Mouse (Mus musculus) myocyte (in vitro differentiated cells): ENCODE results near the gene Dhrs4. TPM values are rescaled to one million over a fixed set of nuclear protein-coding genes. Genes with fewer than 3 reads are reported as not detected.

ENCODE experiments used
- H3K27me3 ChIP-seq: one replicate; pipeline ENCODE4 v1.6.1; 2011; ENCODE audit not compliant: control insufficient read depth, insufficient read depth, insufficient read length
- H3K36me3 ChIP-seq: one replicate; pipeline ENCODE4 v1.6.1; 2011; ENCODE audit not compliant: control insufficient read depth, insufficient read depth
- H3K4me2 ChIP-seq: one replicate; pipeline ENCODE4 v1.6.1; 2011; ENCODE audit warnings: low read depth, control low read depth
- H3K4me3 ChIP-seq: one replicate; pipeline ENCODE4 v1.5.1; 2011; ENCODE audit warnings: mild to moderate bottlenecking, control low read depth, moderate library complexity
- H3K79me2 ChIP-seq: one replicate; pipeline ENCODE4 v1.6.1; 2011; ENCODE audit not compliant: control insufficient read depth, insufficient read depth
- H3ac ChIP-seq: one replicate; pipeline ENCODE4 v1.6.1; 2011; ENCODE audit not compliant: control insufficient read depth, insufficient read length
- CEBPB ChIP-seq: IDR thresholded peaks from 2 replicates; pipeline ENCODE4 v1.6.1; 2011; ENCODE audit warnings: mild to moderate bottlenecking, moderate library complexity; ENCODE audit not compliant: poor library complexity, insufficient read depth, severe bottlenecking
- E2F4 ChIP-seq: IDR thresholded peaks from one replicate; pipeline ENCODE4 v1.6.1; 2011; ENCODE audit warnings: mild to moderate bottlenecking, control low read depth, moderate library complexity; ENCODE audit not compliant: insufficient read depth
- MAX ChIP-seq: IDR thresholded peaks from one replicate; pipeline ENCODE4 v1.6.1; 2011; ENCODE audit warnings: low read depth, mild to moderate bottlenecking, control low read depth
- MYOD1 ChIP-seq, 3 experiments: IDR thresholded peaks; one replicate each; pipeline ENCODE4 v1.6.1; 2011; ENCODE audit warnings: control low read depth in 2 of 3, low read depth in 2 of 3, mild to moderate bottlenecking in 2 of 3, moderate library complexity in 1 of 3; ENCODE audit not compliant: insufficient read length in 2 of 3, control insufficient read depth in 1 of 3
- MYOG ChIP-seq, 3 experiments: IDR thresholded peaks; one replicate each; pipeline ENCODE4 v1.6.1; 2011; ENCODE audit warnings: control low read depth in 2 of 3, low read depth in 2 of 3, mild to moderate bottlenecking in 2 of 3; ENCODE audit not compliant: insufficient read length in 2 of 3, control insufficient read depth in 1 of 3, insufficient read depth in 1 of 3
- POLR2A ChIP-seq: IDR thresholded peaks from one replicate; pipeline ENCODE4 v1.6.1; 2011; ENCODE audit warnings: low read depth, mild to moderate bottlenecking, control low read depth, moderate library complexity; ENCODE audit not compliant: insufficient read length
- POLR2AphosphoS2 ChIP-seq: IDR thresholded peaks from one replicate; pipeline ENCODE4 v1.6.1; 2011; ENCODE audit warnings: low read depth, control low read depth; ENCODE audit not compliant: insufficient read length
- REST ChIP-seq: IDR thresholded peaks from one replicate; pipeline ENCODE4 v1.6.1; 2011; ENCODE audit warnings: mild to moderate bottlenecking, control low read depth, moderate library complexity; ENCODE audit not compliant: insufficient read depth, insufficient read length
- SRF ChIP-seq: IDR thresholded peaks from one replicate; pipeline ENCODE4 v1.6.1; 2011; ENCODE audit warnings: low read depth; ENCODE audit not compliant: control insufficient read depth, insufficient read length
- TCF12 ChIP-seq: IDR thresholded peaks from one replicate; pipeline ENCODE4 v1.6.1; 2011; ENCODE audit warnings: mild to moderate bottlenecking, control low read depth; ENCODE audit not compliant: poor library complexity, insufficient read depth, severe bottlenecking
- TCF3 ChIP-seq: IDR thresholded peaks from one replicate; pipeline ENCODE4 v1.6.1; 2011; ENCODE audit warnings: low read depth, control low read depth; ENCODE audit not compliant: insufficient read length
- USF1 ChIP-seq: IDR thresholded peaks from one replicate; pipeline ENCODE4 v1.6.1; 2011; ENCODE audit warnings: low read depth, mild to moderate bottlenecking, control low read depth, moderate library complexity
- polyA plus RNA-seq: library from polyadenylated mRNA; unstranded; fragments of >200 nt; fragmentation: generic; extraction: Trizol; gene quantifications from one replicate; pipeline ENCODE4 v1.2.1, GENCODE M21; 2012; ENCODE audit warnings: missing spikeins

Gene Dhrs4
- polyA plus RNA-seq, 1 experiment = 29.6 TPM

GRCm38 (mm10) chr14:55524062-55524461, 45.5 kb downstream of the Dhrs4 start:
- H3K4me3 ChIP-seq = no peak overlapping the region
- H3K27me3 ChIP-seq = peaks cover 58% of the 10 kb centered on the region

GRCm38 (mm10) chr14:55524785-55525184, 46.2 kb downstream of the Dhrs4 start, which contains the start of gene Nrl:
Gene Nrl, minus strand, starts transcription at chr14:55524981.
- no peak for TF ChIP-seq MYOD1 (IDR thresholded peaks at IDR 0.05; ENCODE audit: control insufficient read depth in 1 of 3, insufficient read length in 2 of 3, low read depth in 2 of 3)
- no peak for TF ChIP-seq MYOG (IDR thresholded peaks at IDR 0.05; ENCODE audit: control insufficient read depth in 1 of 3, insufficient read depth in 1 of 3, insufficient read length in 2 of 3, low read depth in 2 of 3)
- no peak for TF ChIP-seq POLR2AphosphoS2
- TF ChIP-seq CEBPB = no peak
- TF ChIP-seq REST = no peak
- TF ChIP-seq MAX = no peak
- no peak for TF ChIP-seq TCF3
- TF ChIP-seq USF1 = no peak
- no peak for TF ChIP-seq SRF
- TF ChIP-seq E2F4 = no peak
- no peak for TF ChIP-seq TCF12
- no peak for TF ChIP-seq POLR2A
- H3K79me2 ChIP-seq = no peaks in the 10 kb centered on the region
- no peak within 1 kb of the TSS for H3K4me2 ChIP-seq
- H3ac ChIP-seq = no peak within 1 kb of the TSS
- no peak within 1 kb of the TSS for H3K4me3 ChIP-seq
- peaks cover 58% of the 10 kb centered on the region for H3K27me3 ChIP-seq
- no peaks in the 10 kb centered on the region for H3K36me3 ChIP-seq

More at GRCm38 (mm10) chr14:55524062-55524461, 45.5 kb downstream of the Dhrs4 start:
- TF ChIP-seq MYOD1 (IDR thresholded peaks at IDR 0.05; ENCODE audit: control insufficient read depth in 1 of 3, insufficient read length in 2 of 3, low read depth in 2 of 3) = no peak
- no peak for TF ChIP-seq REST
- TF ChIP-seq TCF12 = no peak
- no peak for TF ChIP-seq TCF3
- no peak for TF ChIP-seq SRF
- TF ChIP-seq CEBPB = no peak
- TF ChIP-seq POLR2A = no peak
- TF ChIP-seq E2F4 = no peak
- no peak for TF ChIP-seq POLR2AphosphoS2
- no peak for TF ChIP-seq MAX
- no peak for TF ChIP-seq MYOG (IDR thresholded peaks at IDR 0.05; ENCODE audit: control insufficient read depth in 1 of 3, insufficient read depth in 1 of 3, insufficient read length in 2 of 3, low read depth in 2 of 3)
- TF ChIP-seq USF1 = no peak
- Histone ChIP-seq H3K79me2 (no peaks in the 10 kb centered on the region), H3K36me3 (no peaks in the 10 kb centered on the region), H3ac (no peak overlapping the region), H3K4me2 (no peak overlapping the region)

GRCm38 (mm10) chr14:55526674-55527073, 48.1 kb downstream of the Dhrs4 start:
- no peak for TF ChIP-seq MAX
- TF ChIP-seq MYOD1 (IDR thresholded peaks at IDR 0.05; ENCODE audit: control insufficient read depth in 1 of 3, insufficient read length in 2 of 3, low read depth in 2 of 3) = no peak
- no peak for TF ChIP-seq MYOG (IDR thresholded peaks at IDR 0.05; ENCODE audit: control insufficient read depth in 1 of 3, insufficient read depth in 1 of 3, insufficient read length in 2 of 3, low read depth in 2 of 3)
- TF ChIP-seq POLR2AphosphoS2 = no peak
- no peak for TF ChIP-seq POLR2A
- no peak for TF ChIP-seq E2F4
- no peak for TF ChIP-seq TCF12
- no peak for TF ChIP-seq TCF3
- no peak for TF ChIP-seq SRF
- no peak for TF ChIP-seq USF1
- no peak for TF ChIP-seq CEBPB
- no peak for TF ChIP-seq REST
- H3K4me3 ChIP-seq = no peak overlapping the region
- no peak overlapping the region for H3ac ChIP-seq
- H3K4me2 ChIP-seq = peak overlapping the region; percentile 10
- H3K79me2 ChIP-seq = no peaks in the 10 kb centered on the region
- H3K27me3 ChIP-seq = peaks cover 49% of the 10 kb centered on the region
- H3K36me3 ChIP-seq = no peaks in the 10 kb centered on the region

GRCm38 (mm10) chr14:55527940-55528339, 49.4 kb downstream of the Dhrs4 start:
- H3K4me3 ChIP-seq = no peak overlapping the region
- H3K79me2 ChIP-seq = no peaks in the 10 kb centered on the region
- TF ChIP-seq USF1 (peak; percentile 83), E2F4 (no peak)
- no peak overlapping the region for H3K4me2 ChIP-seq
- H3K36me3 ChIP-seq = no peaks in the 10 kb centered on the region
- H3ac ChIP-seq = no peak overlapping the region
- peaks cover 48% of the 10 kb centered on the region for H3K27me3 ChIP-seq

GRCm38 (mm10) chr14:55536116-55536745, 57.7 kb downstream of the Dhrs4 start:
- H3K79me2 ChIP-seq = peaks cover 9% of the 10 kb centered on the region
- no peaks in the 10 kb centered on the region for H3K36me3 ChIP-seq
- H3K27me3 ChIP-seq = peaks cover 19% of the 10 kb centered on the region
- no peak overlapping the region for H3ac ChIP-seq
- H3K4me2 ChIP-seq = no peak overlapping the region
- H3K4me3 ChIP-seq = no peak overlapping the region
- TF ChIP-seq TCF12 = no peak
- TF ChIP-seq MAX = no peak
- TF ChIP-seq MYOG (IDR thresholded peaks at IDR 0.05; ENCODE audit: control insufficient read depth in 1 of 3, insufficient read depth in 1 of 3, insufficient read length in 2 of 3, low read depth in 2 of 3) = peak in 1 of 3 experiments; percentile 32
- peak in 2 of 3 experiments; percentile 2 to 8 for TF ChIP-seq MYOD1 (IDR thresholded peaks at IDR 0.05; ENCODE audit: control insufficient read depth in 1 of 3, insufficient read length in 2 of 3, low read depth in 2 of 3)

Other genes with a start within 250 kb of the Dhrs4 start
- gene Carmil3, start 11.9 kb downstream of the Dhrs4 start, polyA plus RNA-seq = 0.08 TPM
- gene Cpne6, start 31.7 kb downstream of the Dhrs4 start, polyA plus RNA-seq = not detected
- gene Nrl, start 46.2 kb downstream of the Dhrs4 start, polyA plus RNA-seq = not detected
- gene Pck2, start 61.5 kb downstream of the Dhrs4 start, polyA plus RNA-seq = 252 TPM
- 38.7 TPM for gene Dcaf11, start 81.2 kb downstream of the Dhrs4 start, polyA plus RNA-seq
- gene A730061H03Rik, start 81.6 kb downstream of the Dhrs4 start, polyA plus RNA-seq = 0.48 TPM
- 12.8 TPM for gene Fitm1, start 96.9 kb downstream of the Dhrs4 start, polyA plus RNA-seq
- 81.7 TPM for gene Psme1, start 99.4 kb downstream of the Dhrs4 start, polyA plus RNA-seq
- gene Emc9, start 106.5 kb downstream of the Dhrs4 start, polyA plus RNA-seq = 18.5 TPM
- 139 TPM for gene Psme2, start 112.4 kb downstream of the Dhrs4 start, polyA plus RNA-seq
- gene Rnf31, start 113.0 kb downstream of the Dhrs4 start, polyA plus RNA-seq = 11.2 TPM
- gene Irf9, start 124.8 kb downstream of the Dhrs4 start, polyA plus RNA-seq = 4.0 TPM
- gene Rec8, start 139.3 kb downstream of the Dhrs4 start, polyA plus RNA-seq = not detected
- 109 TPM for gene Ipo4, start 157.2 kb downstream of the Dhrs4 start, polyA plus RNA-seq
- gene Gm49378, start 159.1 kb downstream of the Dhrs4 start, polyA plus RNA-seq = 0.17 TPM
- 57.9 TPM for gene Tm9sf1, start 165.0 kb downstream of the Dhrs4 start, polyA plus RNA-seq
- 0.18 TPM for gene Tssk4, start 171.4 kb downstream of the Dhrs4 start, polyA plus RNA-seq
- 21.3 TPM for gene Mdp1, start 181.8 kb downstream of the Dhrs4 start, polyA plus RNA-seq
- 11.9 TPM for gene Gmpr2, start 193.2 kb downstream of the Dhrs4 start, polyA plus RNA-seq
- 361 TPM for gene Nedd8, start 193.4 kb downstream of the Dhrs4 start, polyA plus RNA-seq
- gene Tinf2, start 203.1 kb downstream of the Dhrs4 start, polyA plus RNA-seq = 12.0 TPM
- gene Tgm1, start 235.2 kb downstream of the Dhrs4 start, polyA plus RNA-seq = 0.06 TPM
- gene Rabggta, start 243.5 kb downstream of the Dhrs4 start, polyA plus RNA-seq = 18.4 TPM